Mouse (Mus musculus) kidney, embryonic 14.5 days (tissue): Measurements from ENCODE around the gene Donson. TPM values are rescaled to one million over a fixed set of nuclear protein-coding genes. Genes with fewer than 3 reads are reported as not detected.

Experiments
- ATAC-seq: fragments of 200-750 bp; cut with Nextera tagmentation; 2 replicates; pipeline ENCODE4 v1.8.0; 2017; ENCODE audit warnings: moderate number of reproducible peaks, mild to moderate bottlenecking, moderate TSS enrichment, moderate library complexity; ENCODE audit not compliant: low FRiP score, low TSS enrichment
- H3K27ac ChIP-seq: fragments of 300-500 bp; sonication (generic); 2 replicates; pipeline ENCODE4 v1.5.1; 2014; ENCODE audit warnings: low read depth, mild to moderate bottlenecking, low read length, moderate library complexity, mixed read lengths
- H3K27me3 ChIP-seq: fragments of 300-500 bp; sonication (generic); 2 replicates; pipeline ENCODE4 v1.6.1; 2014; ENCODE audit warnings: mild to moderate bottlenecking, low read length; ENCODE audit not compliant: control insufficient read depth, insufficient read depth
- H3K36me3 ChIP-seq: fragments of 300-500 bp; sonication (generic); 2 replicates; pipeline ENCODE4 v1.6.1; 2014; ENCODE audit warnings: low read length, mixed read lengths; ENCODE audit not compliant: control insufficient read depth, insufficient read depth
- H3K4me1 ChIP-seq: fragments of 300-500 bp; sonication (generic); 2 replicates; pipeline ENCODE4 v1.6.1; 2014; ENCODE audit warnings: low read length, mixed read lengths; ENCODE audit not compliant: control insufficient read depth, insufficient read depth
- H3K4me2 ChIP-seq: fragments of 300-500 bp; sonication (generic); replicated peaks from 2 replicates; pipeline ENCODE4 v1.6.1; 2014; ENCODE audit warnings: low read depth, mild to moderate bottlenecking, low read length
- H3K4me3 ChIP-seq: fragments of 300-500 bp; sonication (generic); 2 replicates; pipeline ENCODE4 v1.5.1; 2014; ENCODE audit warnings: mild to moderate bottlenecking, low read length
- H3K9ac ChIP-seq: fragments of 300-500 bp; sonication (generic); 2 replicates; pipeline ENCODE4 v1.6.1; 2014; ENCODE audit warnings: low read depth, mild to moderate bottlenecking, low read length, moderate library complexity
- H3K9me3 ChIP-seq: fragments of 300-500 bp; sonication (generic); 2 replicates; pipeline ENCODE4 v1.6.1; 2016; ENCODE audit warnings: low read length; ENCODE audit not compliant: control insufficient read depth
- WGBS: fragments of 180-500 bp; shearing (Covaris S2); extraction: QIAGEN DNeasy Blood & Tissue Kit; methylation state at CpG from one replicate; pipeline ENCODE4 v1.1.7; 2014; 5-methylcytosine and 5-hydroxymethylcytosine counted together
- polyA plus RNA-seq: library from polyadenylated mRNA; unstranded; fragments of >200 nt; fragmentation: Nextera tagmentation; extraction: Ambion mirVana; gene quantifications from 2 replicates; pipeline ENCODE4 v1.2.1, GENCODE M21; 2014

Gene Donson
- polyA plus RNA-seq = 21.1 and 25.6 TPM in 2 replicates

DNA sequence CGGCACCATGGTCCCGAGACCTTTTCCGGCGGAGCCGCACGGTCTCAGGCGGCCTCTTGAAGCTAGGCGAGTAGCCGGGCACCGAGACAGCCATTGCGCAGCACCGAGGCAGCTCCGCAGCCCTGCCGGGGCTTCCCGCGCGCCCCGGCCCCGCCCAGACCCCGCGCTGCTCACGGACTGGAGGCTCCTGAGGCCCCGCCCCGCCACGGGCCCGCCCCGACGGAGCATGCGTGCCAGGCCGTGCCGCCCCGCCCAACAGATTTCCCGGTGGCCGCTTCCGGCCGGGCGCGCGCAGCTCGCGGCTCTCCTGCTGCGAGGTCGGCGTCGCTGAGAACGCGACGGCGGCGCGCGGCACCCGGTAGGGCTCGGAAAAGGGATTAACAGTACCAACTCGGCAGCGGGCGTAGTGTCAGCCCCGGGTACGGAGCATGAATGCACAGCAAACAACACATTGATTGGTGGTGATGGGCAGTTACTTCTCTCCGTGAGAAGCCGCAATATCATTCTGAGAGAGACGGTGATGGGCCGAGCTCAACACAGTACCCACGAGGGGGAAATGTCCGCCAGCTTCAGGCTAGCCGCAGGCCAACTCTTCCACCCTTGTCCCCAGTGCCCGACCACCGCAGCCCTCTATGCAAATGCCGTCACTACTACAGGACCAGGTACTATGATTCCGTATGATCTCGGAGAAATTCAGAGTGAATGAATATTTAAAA lies at the start of gene Donson:
Gene Donson, minus strand, starts transcription at position 152 of the 716 bp plus-strand sequence.
- no peaks in the 10 kb centered on the region for H3K9me3 ChIP-seq
- H3K36me3 ChIP-seq = peaks cover 25% of the 10 kb centered on the region
- WGBS = under 1% methylated on average over 65 of the region's 71 CpGs
- H3K4me3 ChIP-seq = peak within 1 kb of the TSS; percentile 93
- H3K27ac ChIP-seq = peak within 1 kb of the TSS; percentile 67
- H3K4me1 ChIP-seq = peaks cover 16% of the 10 kb centered on the region
- H3K4me2 ChIP-seq = peak within 1 kb of the TSS; percentile 87
- peak; percentile 99 for ATAC-seq
- H3K9ac ChIP-seq = peak within 1 kb of the TSS; percentile 86
- no peaks in the 10 kb centered on the region for H3K27me3 ChIP-seq

GRCm38 (mm10) chr16:91736046-91736816 lies 47.7 kb upstream of the Donson start:
- H3K27ac ChIP-seq = no peak overlapping the region

GRCm38 (mm10) chr16:91734771-91735170 lies 46.2 kb upstream of the Donson start:
- 64% methylated on average over 5 of the region's 5 CpGs for WGBS
- no peak overlapping the region for H3K4me3 ChIP-seq
- H3K4me1 ChIP-seq = peaks cover 9% of the 10 kb centered on the region; the same call in 1 of the 2 replicates
- H3K27me3 ChIP-seq = no peaks in the 10 kb centered on the region
- H3K27ac ChIP-seq = no peak overlapping the region
- H3K4me2 ChIP-seq = no peak overlapping the region
- H3K36me3 ChIP-seq = no peaks in the 10 kb centered on the region
- H3K9ac ChIP-seq = no peak overlapping the region
- ATAC-seq = no peak
- H3K9me3 ChIP-seq = no peaks in the 10 kb centered on the region

More at GRCm38 (mm10) chr16:91736046-91736816, 47.7 kb upstream of the Donson start:
- Histone ChIP-seq H3K9me3 (no peaks in the 10 kb centered on the region), H3K9ac (no peak overlapping the region), H3K4me1 (peaks cover 14% of the 10 kb centered on the region; the same call in 1 of the 2 replicates), H3K4me2 (no peak overlapping the region), H3K4me3 (no peak overlapping the region), H3K27me3 (no peaks in the 10 kb centered on the region), H3K36me3 (no peaks in the 10 kb centered on the region)
- 81% methylated on average over 7 of the region's 7 CpGs for WGBS
- ATAC-seq = no peak

GRCm38 (mm10) chr16:91732816-91733215 lies 44.2 kb upstream of the Donson start:
- Histone ChIP-seq H3K27me3 (no peaks in the 10 kb centered on the region), H3K4me3 (no peak overlapping the region), H3K27ac (no peak overlapping the region), H3K4me1 (peaks cover 9% of the 10 kb centered on the region; the same call in 1 of the 2 replicates), H3K4me2 (no peak overlapping the region), H3K36me3 (no peaks in the 10 kb centered on the region), H3K9me3 (no peaks in the 10 kb centered on the region), H3K9ac (no peak overlapping the region)
- ATAC-seq = no peak
- WGBS = 64% methylated on average over 2 of the region's 2 CpGs

DNA sequence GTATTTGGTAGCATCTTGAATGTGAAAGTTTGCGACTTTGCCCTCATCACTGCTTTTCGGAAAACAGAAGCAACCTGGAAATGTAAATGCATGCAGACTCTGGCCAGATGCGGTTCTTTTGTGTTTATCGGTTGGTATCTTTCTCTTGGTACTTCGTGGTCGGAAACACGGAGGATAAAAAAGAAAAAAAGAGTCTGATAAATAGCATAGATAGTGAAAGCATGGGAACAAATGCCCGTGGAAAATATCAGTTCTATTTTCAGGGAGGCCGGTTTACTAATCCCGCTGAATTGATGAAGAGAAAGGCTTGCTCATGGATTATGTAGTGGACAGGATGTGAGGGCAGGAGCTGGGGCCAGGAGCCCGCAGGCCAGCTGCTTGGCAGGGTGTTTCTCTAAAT lies 41.9 kb upstream of the Donson start:
- Histone ChIP-seq H3K4me2 (peak overlapping the region; percentile 54), H3K9ac (peak overlapping the region; percentile 93), H3K4me1 (peaks cover 14% of the 10 kb centered on the region), H3K4me3 (peak overlapping the region; percentile 86), H3K9me3 (no peaks in the 10 kb centered on the region), H3K36me3 (no peaks in the 10 kb centered on the region), H3K27me3 (no peaks in the 10 kb centered on the region), H3K27ac (no peak overlapping the region)
- ATAC-seq = no peak
- WGBS = 1% methylated on average over 11 of the region's 11 CpGs

DNA sequence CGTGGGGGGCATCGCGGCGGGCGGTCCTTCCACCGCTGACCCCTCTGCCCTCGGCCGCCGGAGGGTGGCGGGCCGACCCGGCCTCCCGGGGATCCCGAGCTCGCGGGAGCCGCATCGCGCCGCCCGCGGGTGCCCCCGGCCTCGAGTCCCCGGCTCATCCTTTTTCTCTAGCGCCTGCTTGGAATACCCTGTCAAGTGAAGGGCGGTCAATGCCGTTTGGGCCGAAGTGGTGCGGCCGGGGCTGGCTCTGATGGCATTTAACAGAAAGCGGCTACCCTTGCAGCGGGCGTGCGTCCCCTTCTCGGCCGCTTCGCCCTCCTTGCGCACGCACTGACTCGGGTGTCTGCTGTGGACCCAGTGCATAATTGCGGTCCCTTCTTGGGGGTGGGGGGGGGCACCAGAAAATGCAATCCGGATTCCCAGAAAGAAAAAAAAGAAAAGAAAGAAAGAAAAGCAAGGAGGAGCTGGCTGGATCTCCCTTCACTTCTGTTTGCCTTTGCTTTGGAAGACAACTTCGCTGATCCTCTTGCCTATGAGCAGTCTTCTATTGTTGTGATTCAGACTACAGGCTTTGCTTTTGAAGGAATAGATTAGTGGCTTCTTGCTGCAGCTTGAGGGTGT lies 41.4 kb upstream of the Donson start:
- H3K9me3 ChIP-seq = no peaks in the 10 kb centered on the region
- H3K27ac ChIP-seq = peak overlapping the region; percentile 88
- WGBS = under 1% methylated on average over 43 of the region's 44 CpGs
- H3K4me1 ChIP-seq = peaks cover 14% of the 10 kb centered on the region
- H3K36me3 ChIP-seq = no peaks in the 10 kb centered on the region
- peak overlapping the region; percentile 93 for H3K9ac ChIP-seq
- ATAC-seq = peak; percentile 3; the same call in 1 of the 2 replicates
- peak overlapping the region; percentile 54 for H3K4me2 ChIP-seq
- H3K4me3 ChIP-seq = peak overlapping the region; percentile 86
- no peaks in the 10 kb centered on the region for H3K27me3 ChIP-seq

DNA sequence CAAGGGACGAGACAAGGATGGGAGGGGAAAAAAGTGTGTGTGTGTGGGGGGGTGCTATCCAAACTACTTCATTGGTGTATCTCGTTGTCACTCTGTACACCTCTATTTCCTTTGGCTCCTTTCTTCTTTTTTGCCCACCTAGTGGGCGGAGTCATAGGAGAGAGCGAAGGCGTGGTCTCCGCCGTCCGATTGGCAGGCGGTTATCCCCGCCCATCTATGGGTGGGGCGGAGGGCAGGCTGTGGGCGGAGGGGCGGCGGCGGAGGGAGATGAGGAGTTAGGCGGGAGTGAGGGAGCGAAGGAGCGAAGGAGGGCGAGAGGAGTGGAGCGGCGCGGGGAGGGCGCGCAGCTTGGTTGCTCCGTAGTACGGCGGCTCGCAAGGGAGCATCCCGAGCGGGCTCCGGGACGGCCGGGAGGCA lies 40.5 kb upstream of the Donson start, which contains the start of gene Itsn1:
Gene Itsn1, plus strand, starts transcription at position 216 of the 417 bp plus-strand sequence.
- Histone ChIP-seq H3K27me3 (no peaks in the 10 kb centered on the region), H3K36me3 (no peaks in the 10 kb centered on the region), H3K27ac (peak within 1 kb of the TSS; percentile 88), H3K9me3 (no peaks in the 10 kb centered on the region), H3K4me1 (peaks cover 10% of the 10 kb centered on the region), H3K4me2 (peak within 1 kb of the TSS; percentile 74), H3K9ac (peak within 1 kb of the TSS; percentile 93), H3K4me3 (peak within 1 kb of the TSS; percentile 86)
- under 1% methylated on average over 33 of the region's 33 CpGs for WGBS
- peak; percentile 93 for ATAC-seq

DNA sequence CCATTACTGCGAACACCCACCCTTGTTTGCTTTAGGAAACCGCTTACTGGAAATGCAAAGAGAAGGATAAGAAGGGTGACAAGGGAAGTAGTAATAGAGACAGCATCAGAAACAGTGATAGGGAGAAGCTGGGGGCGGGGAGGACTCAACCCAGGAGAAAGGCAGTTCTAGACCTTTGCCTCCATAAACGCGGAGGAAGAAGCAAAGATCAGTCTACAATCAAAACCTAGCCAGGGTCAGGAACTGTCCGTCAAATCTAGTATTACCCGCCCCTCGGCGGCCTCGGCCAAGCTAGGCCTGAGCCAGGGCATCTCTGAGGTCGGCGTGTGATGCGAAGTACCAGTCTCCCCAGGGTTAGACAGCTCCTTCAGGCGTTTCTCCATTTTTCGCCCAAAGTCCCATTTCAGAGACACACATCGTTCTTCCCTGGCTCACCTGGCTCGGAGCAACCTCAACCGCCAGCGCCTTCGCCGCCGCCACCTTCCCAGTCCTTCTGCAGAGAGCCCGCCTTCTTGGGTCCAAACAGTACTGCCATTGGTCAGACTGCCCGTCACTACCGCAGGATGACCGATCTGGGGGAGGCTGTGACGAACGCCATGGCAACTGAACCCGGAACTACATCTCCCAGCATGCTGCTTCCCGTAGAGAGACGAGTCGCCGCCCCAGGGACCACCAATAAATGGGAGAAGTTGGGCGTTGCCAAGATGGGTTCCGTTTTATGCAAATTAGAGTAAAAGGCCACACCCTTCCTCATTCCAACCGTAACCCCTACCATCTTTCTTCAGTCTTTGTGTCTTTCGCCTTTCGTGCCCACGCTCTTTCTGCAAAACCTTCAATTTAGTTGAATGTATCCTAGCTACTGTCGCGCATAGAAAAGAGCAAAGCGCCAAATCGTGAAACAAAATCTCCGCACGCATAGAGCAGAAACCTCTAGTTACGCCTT lies 39.8 kb upstream of the Donson start, which contains the start of gene Cryzl1:
Gene Cryzl1, minus strand, starts transcription at position 853 of the 943 bp plus-strand sequence.
- Histone ChIP-seq H3K27ac (peak within 1 kb of the TSS; percentile 88), H3K27me3 (no peaks in the 10 kb centered on the region), H3K9me3 (no peaks in the 10 kb centered on the region), H3K36me3 (no peaks in the 10 kb centered on the region), H3K4me2 (peak within 1 kb of the TSS; percentile 74), H3K9ac (peak within 1 kb of the TSS; percentile 93), H3K4me3 (peak within 1 kb of the TSS; percentile 86), H3K4me1 (peaks cover 10% of the 10 kb centered on the region)
- peak; percentile 95 for ATAC-seq
- under 1% methylated on average over 46 of the region's 46 CpGs for WGBS
